Mouse (Mus musculus) CH12.LX (cell line): ENCODE measurements around the gene Plxna2. TPM values are rescaled to one million over a fixed set of nuclear protein-coding genes. Genes with fewer than 3 reads are reported as not detected.

ENCODE experiments used
- DNase-seq: peaks from one replicate; pipeline ENCODE4 v3.0.0-alpha.2; 2013; ENCODE audit errors: extremely low read depth
- H3K27ac ChIP-seq: 2 replicates; pipeline ENCODE4 v1.5.1; 2012; ENCODE audit warnings: low read depth, mild to moderate bottlenecking, control low read depth, moderate library complexity; ENCODE audit not compliant: insufficient read depth
- H3K27me3 ChIP-seq: replicated peaks from 2 replicates; pipeline ENCODE3; 2012; ENCODE audit warnings: inconsistent platforms
- H3K36me3 ChIP-seq, 2 experiments: replicated peaks in 1 of 2; 2 replicates each; pipeline versions ENCODE3 to v1.6.1; 2012; ENCODE audit warnings: inconsistent platforms in 1 of 2, low read length in 1 of 2, mild to moderate bottlenecking in 1 of 2, mixed read lengths in 1 of 2, moderate library complexity in 1 of 2; ENCODE audit not compliant: control insufficient read depth in 1 of 2, insufficient read depth in 1 of 2
- H3K4me1 ChIP-seq, 2 experiments: 2 replicates each; pipeline ENCODE4 v1.6.1; 2012; ENCODE audit warnings: inconsistent platforms in 1 of 2, moderate library complexity in 1 of 2; ENCODE audit not compliant: insufficient read depth in 2 of 2, control insufficient read depth in 1 of 2
- H3K4me2 ChIP-seq: 2 replicates; pipeline ENCODE4 v1.6.1; 2012; ENCODE audit warnings: low read depth, mild to moderate bottlenecking, control low read depth; ENCODE audit not compliant: poor library complexity, insufficient read depth, severe bottlenecking
- H3K4me3 ChIP-seq, 3 experiments: fragments of 150-350 bp in 1 of 3; sonication (generic) in 1 of 3; replicated peaks in 1 of 3; 2 replicates each; pipeline versions ENCODE3 to v1.5.1; 2011 to 2012; ENCODE audit warnings: low read depth in 2 of 3, low read length in 2 of 3, mild to moderate bottlenecking in 2 of 3, moderate library complexity in 2 of 3, control low read depth in 1 of 3, improper control_type of control experiment in 1 of 3, inconsistent platforms in 1 of 3, mixed read lengths in 1 of 3; ENCODE audit not compliant: poor library complexity in 1 of 3
- H3K79me2 ChIP-seq: replicated peaks from 2 replicates; pipeline ENCODE4 v1.6.1; 2012; ENCODE audit warnings: mild to moderate bottlenecking, moderate library complexity; ENCODE audit not compliant: control insufficient read depth, poor library complexity, insufficient read depth, severe bottlenecking; ENCODE audit errors: extremely low read depth
- H3K9ac ChIP-seq: 2 replicates; pipeline ENCODE4 v1.6.1; 2012; ENCODE audit warnings: low read depth, mild to moderate bottlenecking, control low read depth, moderate library complexity; ENCODE audit not compliant: insufficient read depth
- H3K9me3 ChIP-seq: replicated peaks from 2 replicates; pipeline ENCODE3; 2012; ENCODE audit warnings: low read length, inconsistent platforms, mixed read lengths
- CHD1 ChIP-seq: IDR thresholded peaks from 2 replicates; pipeline ENCODE4 v1.6.1; 2012; ENCODE audit warnings: low read depth, low read length, improper control_type of control experiment, inconsistent platforms
- GABPA ChIP-seq: IDR thresholded peaks from 2 replicates; pipeline ENCODE4 v1.6.1; 2012; ENCODE audit warnings: low read depth, low read length, improper control_type of control experiment, inconsistent platforms; ENCODE audit not compliant: insufficient replicate concordance
- IRF4 ChIP-seq: IDR thresholded peaks from 2 replicates; pipeline ENCODE4 v1.6.1; 2014; ENCODE audit warnings: low read depth, mild to moderate bottlenecking, inconsistent platforms, low read length, improper control_type of control experiment
- JUND ChIP-seq: conservative IDR thresholded peaks from 2 replicates; pipeline ENCODE4 v1.6.1; 2011; ENCODE audit warnings: low read depth, low read length, improper control_type of control experiment
- KAT2A ChIP-seq: IDR thresholded peaks from 2 replicates; pipeline ENCODE4 v1.6.1; 2012; ENCODE audit warnings: low read length, improper control_type of control experiment, inconsistent platforms; ENCODE audit not compliant: insufficient replicate concordance
- MAFK ChIP-seq: IDR thresholded peaks from 2 replicates; pipeline ENCODE4 v1.6.1; 2011; ENCODE audit warnings: low read length, improper control_type of control experiment; ENCODE audit not compliant: insufficient replicate concordance
- MAX ChIP-seq: IDR thresholded peaks from 2 replicates; pipeline ENCODE4 v1.6.1; 2011; ENCODE audit warnings: low read length, improper control_type of control experiment
- NELFE ChIP-seq: IDR thresholded peaks from 2 replicates; pipeline ENCODE4 v1.6.1; 2011; ENCODE audit warnings: low read depth, low read length, improper control_type of control experiment
- PAX5 ChIP-seq: IDR thresholded peaks from 2 replicates; pipeline ENCODE4 v1.6.1; 2012; ENCODE audit warnings: low read length, inconsistent platforms, mixed read lengths
- POLR2A ChIP-seq: IDR thresholded peaks from 2 replicates; pipeline ENCODE4 v1.6.1; 2011; ENCODE audit warnings: low read depth, mild to moderate bottlenecking, improper control_type of control experiment, low read length
- RCOR1 ChIP-seq: conservative IDR thresholded peaks from 2 replicates; pipeline ENCODE4 v1.6.1; 2012; ENCODE audit warnings: low read depth, mild to moderate bottlenecking, inconsistent platforms, low read length, improper control_type of control experiment
- SIN3A ChIP-seq: IDR thresholded peaks from 2 replicates; pipeline ENCODE4 v1.6.1; 2012; ENCODE audit warnings: low read length, improper control_type of control experiment, inconsistent platforms
- TBP ChIP-seq: conservative IDR thresholded peaks from 2 replicates; pipeline ENCODE4 v1.6.1; 2011; ENCODE audit warnings: low read depth, low read length, improper control_type of control experiment
- TCF12 ChIP-seq: IDR thresholded peaks from 2 replicates; pipeline ENCODE4 v1.6.1; 2014; ENCODE audit warnings: low read depth, mild to moderate bottlenecking, inconsistent platforms, low read length, improper control_type of control experiment
- UBTF ChIP-seq: IDR thresholded peaks from 2 replicates; pipeline ENCODE4 v1.6.1; 2012; ENCODE audit warnings: low read depth, mild to moderate bottlenecking, inconsistent platforms, low read length, improper control_type of control experiment, moderate library complexity
- USF1 ChIP-seq: IDR thresholded peaks from 2 replicates; pipeline ENCODE4 v1.6.1; 2014; ENCODE audit warnings: low read depth, mild to moderate bottlenecking, inconsistent platforms, low read length, improper control_type of control experiment
- ZMIZ1 ChIP-seq: IDR thresholded peaks from 2 replicates; pipeline ENCODE4 v1.6.1; 2012; ENCODE audit warnings: low read depth, mild to moderate bottlenecking, inconsistent platforms, low read length, improper control_type of control experiment
- dilution Hi-C: fragments of 300-500 bp; cut with MboI; formaldehyde crosslinking; loops from 2 replicates; pipeline ENCODE4 v1.14.3; 2020; ENCODE audit warnings: low sequenced_read_pairs; ENCODE audit not compliant: extremely low pct_unique_long_range_greater_than_20kb, extremely low pct_ligation_motif_present
- in situ Hi-C: fragments of 300-500 bp; cut with MboI; formaldehyde crosslinking; loops from 3 replicates; pipeline ENCODE4 v1.14.3; 2019; ENCODE audit warnings: low sequenced_read_pairs, low pct_ligation_motif_present, low pct_unique_long_range_greater_than_20kb, mixed read lengths
- polyA plus RNA-seq: library from polyadenylated mRNA; unstranded; fragments of >175 nt; gene quantifications from 2 replicates; pipeline ENCODE4 v1.2.1, GENCODE M21; 2012; ENCODE audit warnings: low read depth; ENCODE audit not compliant: insufficient read length
- total RNA-seq, 2 experiments: library from RNA; depleted of rRNA; stranded (reverse); fragments of 300-350 nt in 1 of 2; fragments of >200 nt in 1 of 2; gene quantifications; 2 replicates each; pipeline ENCODE4 v1.2.3; 2012 to 2014

The Plxna2 gene
- total and polyA plus RNA-seq, 3 experiments: 0.04 to 0.05 (median 0.04) TPM

DNA sequence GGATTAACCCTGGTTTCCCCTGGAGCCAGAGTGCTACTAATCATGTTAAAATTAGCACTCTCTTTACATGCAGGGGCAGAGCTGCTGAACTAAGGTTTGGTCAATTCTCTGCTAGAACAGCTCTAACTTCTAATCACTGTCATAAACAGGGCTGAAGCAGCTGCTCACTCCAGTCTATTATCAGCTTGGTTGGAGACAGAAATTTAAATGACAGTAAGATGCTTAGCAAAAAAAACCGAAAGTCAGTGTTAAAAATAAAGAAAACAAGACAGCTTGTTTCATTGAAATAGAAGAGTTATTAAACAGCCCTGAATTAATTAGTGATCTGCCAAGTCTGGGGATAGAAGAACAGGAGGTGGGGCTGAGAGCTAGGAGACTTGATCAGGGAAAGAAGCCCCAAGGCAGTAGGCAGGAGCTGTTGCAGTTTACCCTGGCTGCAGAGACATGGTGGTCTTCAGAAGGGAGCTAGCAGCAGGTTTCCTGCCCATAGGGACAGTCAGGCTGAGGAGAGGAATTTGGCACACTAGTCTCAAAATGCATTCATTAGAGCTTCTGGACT, 12.6 kb downstream of the Plxna2 start:
- DNase-seq: no peak
- Histone ChIP-seq H3K9me3 (no peaks in the 10 kb centered on the region), H3K27me3 (no peaks in the 10 kb centered on the region), H3K27ac (no peak overlapping the region), H3K9ac (no peak overlapping the region), H3K4me3 (no peak overlapping the region), H3K4me1 (peaks cover 0 to 5% of the 10 kb centered on the region in 2 experiments; a peak in 2 of 4 replicates), H3K79me2 (no peaks in the 10 kb centered on the region), H3K36me3 (no peaks in the 10 kb centered on the region), H3K4me2 (no peak overlapping the region)
- dilution Hi-C loops (no loop called here), in situ Hi-C loops (loop anchor here (25.0 kb wide), 1 partner anchor 182 kb away; no protein-coding TSS in a partner anchor)
- no peak for TF ChIP-seq NELFE
- TF ChIP-seq MAFK: no peak
- no peak for TF ChIP-seq RCOR1
- no peak for TF ChIP-seq MAX
- TF ChIP-seq JUND: no peak
- no peak for TF ChIP-seq GABPA
- TF ChIP-seq PAX5: no peak
- TF ChIP-seq UBTF: no peak

DNA sequence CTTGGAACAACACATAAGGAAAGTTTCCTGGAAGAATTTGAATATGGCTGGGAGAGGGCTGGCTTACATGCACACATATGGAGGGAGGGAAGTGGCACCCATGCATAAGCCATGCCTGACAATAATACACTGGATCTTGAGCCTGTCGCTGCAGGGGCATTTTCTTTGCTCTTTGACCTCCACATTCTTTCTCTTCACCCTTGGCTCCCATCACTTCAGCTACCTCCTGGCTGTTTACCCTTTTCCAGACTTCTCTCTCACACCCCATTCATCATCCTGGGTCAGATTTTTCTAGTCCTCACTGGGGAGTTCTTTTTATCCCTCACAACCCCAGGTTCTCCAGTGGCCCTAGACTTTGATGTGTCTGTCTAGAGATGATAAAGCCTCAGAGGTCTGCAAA, 13.6 kb downstream of the Plxna2 start:
- in situ Hi-C loops: loop anchor here (25.0 kb wide), 1 partner anchor 181 kb away; no protein-coding TSS in a partner anchor
- Histone ChIP-seq H3K27ac (no peak overlapping the region), H3K27me3 (no peaks in the 10 kb centered on the region), H3K9me3 (no peaks in the 10 kb centered on the region), H3K9ac (no peak overlapping the region), H3K4me2 (no peak overlapping the region), H3K4me3 (no peak overlapping the region), H3K79me2 (no peaks in the 10 kb centered on the region), H3K4me1 (peaks cover 0 to 5% of the 10 kb centered on the region in 2 experiments; a peak in 2 of 4 replicates), H3K36me3 (no peaks in the 10 kb centered on the region)
- dilution Hi-C loops: no loop called here
- DNase-seq: no peak
- TF ChIP-seq UBTF: no peak
- no peak for TF ChIP-seq POLR2A
- TF ChIP-seq ZMIZ1: no peak
- no peak for TF ChIP-seq USF1
- TF ChIP-seq TBP: no peak
- no peak for TF ChIP-seq TCF12
- TF ChIP-seq JUND: no peak
- no peak for TF ChIP-seq KAT2A
- TF ChIP-seq IRF4: no peak
- TF ChIP-seq CHD1: no peak
- no peak for TF ChIP-seq SIN3A
